Mouse (Mus musculus) T-helper 1 cell (primary cell): ENCODE results near the gene Ina.
"Not testable (repeated sequence)": the region's sequence is repeated elsewhere in the genome, so short reads cannot be mapped to it uniquely, and the experiment has no call there.

ENCODE experiments used
- in situ Hi-C: fragments of 300-600 bp; cut with MboI, MseI; formaldehyde crosslinking; loops from one replicate; pipeline ENCODE4 v1.15.1; 2025; ENCODE audit warnings: high pct_unique_total_duplicates

Gene Ina

GRCm38 (mm10) chr19:46984726-46985622, 29.5 kb upstream of the Ina start:
- in situ Hi-C loops: loop anchor here (5.0 kb wide), 2 partner anchors 108 to 223 kb away; partner anchors contain the start of gene Cnnm2

GRCm38 (mm10) chr19:46987646-46988045, 26.9 kb upstream of the Ina start:
- in situ Hi-C loops: loop anchor here (5.0 kb wide), 2 partner anchors 110 to 225 kb away; partner anchors contain the start of gene Cnnm2

- in situ Hi-C loops: loop anchor here (5.0 kb wide), 2 partner anchors 111 to 226 kb away; partner anchors contain the start of gene Cnnm2
Measured at GRCm38 (mm10) chr19:46988231-46989087, 26.0 kb upstream of the Ina start.

- in situ Hi-C loops: loop anchor here (5.0 kb wide), 2 partner anchors 112 to 227 kb away; partner anchors contain the start of gene Cnnm2
Measured at GRCm38 (mm10) chr19:46989479-46990152, 24.9 kb upstream of the Ina start.

- in situ Hi-C loops: no loop called here
Measured at GRCm38 (mm10) chr19:46990153-46990518, 24.4 kb upstream of the Ina start.

- in situ Hi-C loops: not testable (repeated sequence)
Measured at GRCm38 (mm10) chr19:46990625-46991024, 23.9 kb upstream of the Ina start.

GRCm38 (mm10) chr19:46991145-46991544, 23.4 kb upstream of the Ina start:
- in situ Hi-C loops: no loop called here

- in situ Hi-C loops: not testable (repeated sequence)
Measured at GRCm38 (mm10) chr19:46992329-46992728, 22.2 kb upstream of the Ina start.

GRCm38 (mm10) chr19:46996095-46996494, 18.4 kb upstream of the Ina start:
- in situ Hi-C loops: loop anchor here (5.0 kb wide), 1 partner anchor 444 kb away; no protein-coding TSS in a partner anchor

GRCm38 (mm10) chr19:46998168-46998870, 16.2 kb upstream of the Ina start:
- in situ Hi-C loops: loop anchor here (5.0 kb wide), 1 partner anchor 446 kb away; no protein-coding TSS in a partner anchor

GRCm38 (mm10) chr19:46998953-46999352, 15.5 kb upstream of the Ina start:
- in situ Hi-C loops: loop anchor here (5.0 kb wide), 1 partner anchor 447 kb away; no protein-coding TSS in a partner anchor

GRCm38 (mm10) chr19:46999753-47000152, 14.7 kb upstream of the Ina start:
- in situ Hi-C loops: loop anchor here (5.0 kb wide), 1 partner anchor 447 kb away; no protein-coding TSS in a partner anchor

- in situ Hi-C loops: not testable (repeated sequence)
Measured at GRCm38 (mm10) chr19:47000357-47000756, 14.1 kb upstream of the Ina start.

GRCm38 (mm10) chr19:47003742-47004511, 10.6 kb upstream of the Ina start:
- in situ Hi-C loops: no loop called here

GRCm38 (mm10) chr19:47005873-47006272, 8.6 kb upstream of the Ina start:
- in situ Hi-C loops: no loop called here

GRCm38 (mm10) chr19:47006321-47006720, 8.2 kb upstream of the Ina start:
- in situ Hi-C loops: no loop called here

GRCm38 (mm10) chr19:47009420-47009819, 5.1 kb upstream of the Ina start:
- in situ Hi-C loops: no loop called here

GRCm38 (mm10) chr19:47009943-47010342, 4.6 kb upstream of the Ina start:
- in situ Hi-C loops: no loop called here

GRCm38 (mm10) chr19:47012521-47013130, 1.9 kb upstream of the Ina start:
- in situ Hi-C loops: no loop called here
